Mouse (Mus musculus) kidney, embryonic 15.5 days (tissue): ENCODE data around the gene Lrch3. TPM values are rescaled to one million over a fixed set of nuclear protein-coding genes. Genes with fewer than 3 reads are reported as not detected.

Experiments used
- ATAC-seq: fragments of 200-750 bp; cut with Nextera tagmentation; replicated peaks from 2 replicates; pipeline ENCODE4 v1.8.0; 2017; ENCODE audit warnings: moderate TSS enrichment; ENCODE audit not compliant: low FRiP score
- H3K27ac ChIP-seq: fragments of 300-500 bp; sonication (generic); 2 replicates; pipeline ENCODE4 v1.5.1; 2015; ENCODE audit warnings: mild to moderate bottlenecking, inconsistent platforms
- H3K27me3 ChIP-seq: fragments of 300-500 bp; sonication (generic); 2 replicates; pipeline ENCODE4 v1.6.1; 2015; ENCODE audit warnings: inconsistent platforms
- H3K36me3 ChIP-seq: fragments of 300-500 bp; sonication (generic); 2 replicates; pipeline ENCODE4 v1.6.1; 2015; ENCODE audit warnings: inconsistent platforms
- H3K4me1 ChIP-seq: fragments of 300-500 bp; sonication (generic); 2 replicates; pipeline ENCODE4 v1.6.1; 2015; ENCODE audit warnings: inconsistent platforms
- H3K4me2 ChIP-seq: fragments of 300-500 bp; sonication (generic); 2 replicates; pipeline ENCODE4 v1.6.1; 2015; ENCODE audit warnings: moderate library complexity, mild to moderate bottlenecking, inconsistent platforms
- H3K4me3 ChIP-seq: fragments of 300-500 bp; sonication (generic); replicated peaks from 2 replicates; pipeline ENCODE4 v1.5.1; 2015; ENCODE audit warnings: mild to moderate bottlenecking, inconsistent platforms
- H3K9ac ChIP-seq: fragments of 300-500 bp; sonication (generic); 2 replicates; pipeline ENCODE4 v1.6.1; 2015; ENCODE audit warnings: mild to moderate bottlenecking, inconsistent platforms
- H3K9me3 ChIP-seq: fragments of 300-500 bp; sonication (generic); replicated peaks from 2 replicates; pipeline ENCODE4 v1.6.1; 2016; ENCODE audit warnings: inconsistent platforms
- WGBS: fragments of 180-500 bp; shearing (Covaris S2); methylation state at CpG from one replicate; pipeline ENCODE4 v1.1.7; 2015; ENCODE audit warnings: mixed read lengths; 5-methylcytosine and 5-hydroxymethylcytosine counted together
- polyA plus RNA-seq: library from polyadenylated mRNA; unstranded; fragments of >200 nt; fragmentation: Nextera tagmentation; extraction: Ambion mirVana; gene quantifications from 2 replicates; pipeline ENCODE4 v1.2.1, GENCODE M21; 2015

The Lrch3 gene
- polyA plus RNA-seq, 1 experiment from 2014 or later: 25.9 TPM

- Histone ChIP-seq H3K4me1 (peaks cover 9% of the 10 kb centered on the region), H3K36me3 (peaks cover 10% of the 10 kb centered on the region), H3K4me2 (no peak overlapping the region), H3K27me3 (no peaks in the 10 kb centered on the region), H3K9me3 (no peaks in the 10 kb centered on the region), H3K9ac (no peak overlapping the region), H3K4me3 (no peak overlapping the region), H3K27ac (no peak overlapping the region)
- ATAC-seq: no peak
Measured at GRCm38 (mm10) chr16:32949281-32949680, 35.4 kb downstream of the Lrch3 start.

GRCm38 (mm10) chr16:32951074-32951473, 37.2 kb downstream of the Lrch3 start:
- no peak for ATAC-seq
- Histone ChIP-seq H3K4me3 (no peak overlapping the region), H3K27ac (no peak overlapping the region), H3K4me1 (peaks cover 9% of the 10 kb centered on the region), H3K27me3 (no peaks in the 10 kb centered on the region), H3K9me3 (no peaks in the 10 kb centered on the region), H3K36me3 (peaks cover 20% of the 10 kb centered on the region), H3K9ac (no peak overlapping the region), H3K4me2 (no peak overlapping the region)
- 88% methylated on average over 2 of the region's 2 CpGs for WGBS

GRCm38 (mm10) chr16:32953806-32954205, 39.9 kb downstream of the Lrch3 start:
- ATAC-seq: no peak
- no peaks in the 10 kb centered on the region for H3K4me1 ChIP-seq
- 79% methylated on average over 5 of the region's 5 CpGs for WGBS
- no peaks in the 10 kb centered on the region for H3K27me3 ChIP-seq
- H3K4me3 ChIP-seq: no peak overlapping the region
- H3K9me3 ChIP-seq: no peaks in the 10 kb centered on the region
- no peak overlapping the region for H3K4me2 ChIP-seq
- no peak overlapping the region for H3K9ac ChIP-seq
- H3K27ac ChIP-seq: no peak overlapping the region
- peaks cover 26% of the 10 kb centered on the region for H3K36me3 ChIP-seq

GRCm38 (mm10) chr16:32954304-32954703, 40.4 kb downstream of the Lrch3 start:
- Histone ChIP-seq H3K4me2 (no peak overlapping the region), H3K4me3 (no peak overlapping the region), H3K9me3 (no peaks in the 10 kb centered on the region), H3K36me3 (peaks cover 28% of the 10 kb centered on the region), H3K27me3 (no peaks in the 10 kb centered on the region), H3K4me1 (no peaks in the 10 kb centered on the region), H3K9ac (no peak overlapping the region), H3K27ac (no peak overlapping the region)
- no peak for ATAC-seq
- WGBS: 53% methylated on average over 5 of the region's 6 CpGs

- H3K9me3 ChIP-seq: no peaks in the 10 kb centered on the region
- H3K27me3 ChIP-seq: no peaks in the 10 kb centered on the region
- no peaks in the 10 kb centered on the region for H3K4me1 ChIP-seq
- peaks cover 44% of the 10 kb centered on the region for H3K36me3 ChIP-seq
- no peak overlapping the region for H3K9ac ChIP-seq
- H3K4me3 ChIP-seq: no peak overlapping the region
- ATAC-seq: no peak
- H3K27ac ChIP-seq: no peak overlapping the region
- 71% methylated on average over 5 of the region's 5 CpGs for WGBS
- no peak overlapping the region for H3K4me2 ChIP-seq
Measured at GRCm38 (mm10) chr16:32956889-32957288, 43.0 kb downstream of the Lrch3 start.

- no peak for ATAC-seq
- H3K4me1 ChIP-seq: no peaks in the 10 kb centered on the region
- H3K9me3 ChIP-seq: no peaks in the 10 kb centered on the region
- H3K36me3 ChIP-seq: peaks cover 52% of the 10 kb centered on the region
- H3K4me2 ChIP-seq: no peak overlapping the region
- H3K27ac ChIP-seq: no peak overlapping the region
- no peak overlapping the region for H3K9ac ChIP-seq
- no peaks in the 10 kb centered on the region for H3K27me3 ChIP-seq
- WGBS: 64% methylated on average over 5 of the region's 5 CpGs
- no peak overlapping the region for H3K4me3 ChIP-seq
Measured at GRCm38 (mm10) chr16:32972535-32972934, 58.6 kb downstream of the Lrch3 start.

GRCm38 (mm10) chr16:32973047-32973446, 59.1 kb downstream of the Lrch3 start:
- H3K9me3 ChIP-seq: no peaks in the 10 kb centered on the region
- 91% methylated on average over 2 of the region's 2 CpGs for WGBS
- H3K4me2 ChIP-seq: no peak overlapping the region
- H3K4me3 ChIP-seq: no peak overlapping the region
- no peaks in the 10 kb centered on the region for H3K27me3 ChIP-seq
- ATAC-seq: no peak
- H3K36me3 ChIP-seq: peaks cover 55% of the 10 kb centered on the region
- no peak overlapping the region for H3K9ac ChIP-seq
- no peak overlapping the region for H3K27ac ChIP-seq
- no peaks in the 10 kb centered on the region for H3K4me1 ChIP-seq

- WGBS: 92% methylated on average over 1 of the region's 1 CpGs
Measured at GRCm38 (mm10) chr16:32980227-32980626, 66.3 kb downstream of the Lrch3 start.

GRCm38 (mm10) chr16:32981405-32981804, 67.5 kb downstream of the Lrch3 start:
- Histone ChIP-seq H3K9ac (no peak overlapping the region), H3K9me3 (no peaks in the 10 kb centered on the region), H3K4me3 (no peak overlapping the region), H3K36me3 (peaks cover 70% of the 10 kb centered on the region), H3K4me2 (no peak overlapping the region), H3K4me1 (no peaks in the 10 kb centered on the region), H3K27ac (no peak overlapping the region), H3K27me3 (no peaks in the 10 kb centered on the region)
- WGBS: 92% methylated on average over 4 of the region's 4 CpGs
- ATAC-seq: no peak

More at GRCm38 (mm10) chr16:32980227-32980626, 66.3 kb downstream of the Lrch3 start:
- Histone ChIP-seq H3K27me3 (no peaks in the 10 kb centered on the region), H3K27ac (no peak overlapping the region), H3K36me3 (peaks cover 65% of the 10 kb centered on the region), H3K4me2 (no peak overlapping the region), H3K9ac (no peak overlapping the region), H3K4me1 (no peaks in the 10 kb centered on the region), H3K4me3 (no peak overlapping the region), H3K9me3 (no peaks in the 10 kb centered on the region)
- no peak for ATAC-seq

- H3K4me3 ChIP-seq: no peak overlapping the region
- WGBS: 86% methylated on average over 2 of the region's 2 CpGs
- no peaks in the 10 kb centered on the region for H3K4me1 ChIP-seq
- H3K27ac ChIP-seq: no peak overlapping the region
- H3K36me3 ChIP-seq: peaks cover 72% of the 10 kb centered on the region
- H3K9me3 ChIP-seq: no peaks in the 10 kb centered on the region
- no peaks in the 10 kb centered on the region for H3K27me3 ChIP-seq
- no peak for ATAC-seq
- no peak overlapping the region for H3K9ac ChIP-seq
- H3K4me2 ChIP-seq: no peak overlapping the region
Measured at GRCm38 (mm10) chr16:32984631-32985030, 70.7 kb downstream of the Lrch3 start.

- WGBS: 91% methylated on average over 5 of the region's 5 CpGs
- peaks cover 73% of the 10 kb centered on the region for H3K36me3 ChIP-seq
Measured at GRCm38 (mm10) chr16:32992158-32992557, 78.3 kb downstream of the Lrch3 start.

GRCm38 (mm10) chr16:33005216-33005615, 91.3 kb downstream of the Lrch3 start:
- WGBS: 60% methylated on average over 9 of the region's 9 CpGs
- ATAC-seq: no peak
- no peak overlapping the region for H3K4me3 ChIP-seq
- no peak overlapping the region for H3K4me2 ChIP-seq
- H3K27me3 ChIP-seq: no peaks in the 10 kb centered on the region
- H3K9ac ChIP-seq: no peak overlapping the region
- peaks cover 87% of the 10 kb centered on the region for H3K36me3 ChIP-seq
- no peaks in the 10 kb centered on the region for H3K9me3 ChIP-seq
- no peak overlapping the region for H3K27ac ChIP-seq
- H3K4me1 ChIP-seq: no peaks in the 10 kb centered on the region

More at GRCm38 (mm10) chr16:32992158-32992557, 78.3 kb downstream of the Lrch3 start:
- no peaks in the 10 kb centered on the region for H3K9me3 ChIP-seq
- no peak overlapping the region for H3K9ac ChIP-seq
- H3K4me1 ChIP-seq: no peaks in the 10 kb centered on the region
- no peak overlapping the region for H3K4me3 ChIP-seq
- H3K27ac ChIP-seq: no peak overlapping the region
- no peak for ATAC-seq
- no peak overlapping the region for H3K4me2 ChIP-seq
- no peaks in the 10 kb centered on the region for H3K27me3 ChIP-seq

- H3K9me3 ChIP-seq: no peaks in the 10 kb centered on the region
- H3K4me3 ChIP-seq: no peak overlapping the region
- H3K4me1 ChIP-seq: no peaks in the 10 kb centered on the region
- H3K9ac ChIP-seq: no peak overlapping the region
- WGBS: 89% methylated on average over 7 of the region's 7 CpGs
- no peaks in the 10 kb centered on the region for H3K27me3 ChIP-seq
- peaks cover 87% of the 10 kb centered on the region for H3K36me3 ChIP-seq
- no peak for ATAC-seq
- no peak overlapping the region for H3K27ac ChIP-seq
- H3K4me2 ChIP-seq: no peak overlapping the region
Measured at GRCm38 (mm10) chr16:33006888-33007287, 93.0 kb downstream of the Lrch3 start.
